Mouse (Mus musculus): ENCODE results near the gene Vangl2.

DNA sequence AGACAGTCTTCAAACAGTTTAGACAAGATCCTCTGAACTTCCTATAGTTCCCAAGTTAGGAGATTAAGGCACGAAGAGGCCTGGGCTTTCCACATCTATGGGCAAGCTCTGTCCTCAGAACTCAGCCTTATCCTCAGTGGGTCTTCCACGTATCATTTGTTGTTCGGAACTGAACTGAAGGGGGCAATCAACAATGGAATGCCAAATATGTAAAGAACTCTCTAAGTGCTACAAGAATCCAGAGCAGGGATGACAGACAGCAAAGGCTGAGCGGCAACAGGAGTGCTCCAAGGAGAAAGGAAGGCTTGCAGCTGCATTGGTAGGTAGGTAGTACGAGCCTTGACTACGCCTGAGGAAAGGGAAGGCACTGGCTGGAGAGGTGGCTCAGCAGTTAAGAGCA, 42.0 kb upstream of the Vangl2 start:
- TF ChIP-seq POLR2A (IDR thresholded peaks at IDR 0.05; ENCODE audit: insufficient read depth, low read depth, low read length) = no peak
- TF ChIP-seq CTCF (IDR thresholded peaks at IDR 0.05; ENCODE audit: insufficient read depth, low read depth, low read length) = no peak

All from olfactory bulb, adult 2 months (tissue).